In the genomic region with DNA sequence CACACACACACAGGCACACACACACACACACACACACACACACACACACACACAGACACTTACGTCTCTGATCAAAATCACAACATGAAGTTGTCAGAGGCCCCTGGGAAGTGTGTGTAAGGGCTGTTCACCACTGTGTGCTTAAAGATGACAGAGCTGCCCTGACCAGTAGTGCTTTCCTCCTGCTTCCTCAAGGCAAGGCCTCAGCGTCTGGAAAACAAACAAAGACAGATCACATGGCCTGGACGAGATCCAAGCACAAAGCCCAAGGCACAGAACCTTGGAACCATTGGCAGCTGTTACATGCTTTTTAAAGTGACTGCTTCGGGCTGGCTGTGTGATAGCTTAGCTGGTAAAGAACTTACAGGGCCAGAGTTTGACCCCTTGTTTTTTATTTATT, we compare ENCODE assay signal across 8 mouse cellular contexts. TPM values are rescaled to one million over a fixed set of nuclear protein-coding genes. Genes with fewer than 3 reads are reported as not detected.
A peak's percentile ranks its signal among the peaks of the same experiment; 100 is the strongest.
DNase-seq lines count a peak whose midpoint lies in the region; ATAC-seq and TF ChIP-seq lines count a peak whose summit lies in the region.

No protein-coding gene starts in this region.

- H3K4me1 ChIP-seq in liver, postnatal 0 days (ENCODE audit: insufficient read depth), result no peaks in the 10 kb centered on the region
- peaks cover 11% of the 10 kb centered on the region for H3K4me1 ChIP-seq in liver, embryonic 12.5 days
- H3K4me1 ChIP-seq in kidney, adult 2 months (ENCODE audit: control insufficient read depth, insufficient read depth, low read length), result peaks cover 17% of the 10 kb centered on the region
- peaks cover 17% of the 10 kb centered on the region; the same call in 1 of the 2 replicates for H3K4me1 ChIP-seq in lung, embryonic 16.5 days (replicated peaks; ENCODE audit: control insufficient read depth, insufficient read depth, low read length)

- no peak overlapping the region for H3K4me3 ChIP-seq in liver, postnatal 0 days (ENCODE audit: low read depth, low read length)
- H3K4me3 ChIP-seq in liver, embryonic 12.5 days, result no peak overlapping the region
- H3K4me3 ChIP-seq in kidney, adult 2 months (ENCODE audit: insufficient read depth, low read depth, low read length), result no peak overlapping the region
- no peak overlapping the region for H3K4me3 ChIP-seq in lung, embryonic 16.5 days (ENCODE audit: low read length)

- ATAC-seq in liver, postnatal 0 days, result no peak
- ATAC-seq in liver, embryonic 12.5 days, result no peak
- ATAC-seq in lung, embryonic 16.5 days (ENCODE audit: low read depth), result peak; percentile 92

- no peak for TF ChIP-seq CTCF in liver, postnatal 0 days (IDR thresholded peaks at IDR 0.05; ENCODE audit: low read depth)
- TF ChIP-seq CTCF in kidney, adult 2 months (conservative IDR thresholded peaks at IDR 0.05; ENCODE audit: insufficient read depth, insufficient read length, low read depth, low read length), result no peak

- WGBS in liver, postnatal 0 days (ENCODE audit: insufficient replicate concordance), result 45% methylated on average over 4 of the region's 4 CpGs
- 70% methylated on average over 4 of the region's 4 CpGs for WGBS in liver, embryonic 12.5 days (ENCODE audit: insufficient replicate concordance)
- WGBS in kidney, adult 2 months, result 11% methylated on average over 4 of the region's 4 CpGs
- WGBS in lung, embryonic 16.5 days, result 10% methylated on average over 4 of the region's 4 CpGs

- H3K4me2 ChIP-seq in liver, postnatal 0 days (ENCODE audit: low read depth, low read length), result no peak overlapping the region
- no peak overlapping the region for H3K4me2 ChIP-seq in liver, embryonic 12.5 days
- H3K4me2 ChIP-seq in lung, embryonic 16.5 days (ENCODE audit: low read depth, low read length), result no peak overlapping the region

- no peak for TF ChIP-seq EP300 in liver, postnatal 0 days (IDR thresholded peaks at IDR 0.05; ENCODE audit: low read depth)

- no peaks in the 10 kb centered on the region for H3K27me3 ChIP-seq in liver, postnatal 0 days (ENCODE audit: insufficient read depth, low read length)
- no peaks in the 10 kb centered on the region for H3K27me3 ChIP-seq in liver, embryonic 12.5 days (replicated peaks)
- H3K27me3 ChIP-seq in kidney, adult 2 months (replicated peaks; ENCODE audit: control insufficient read depth, insufficient read depth, low read length), result no peaks in the 10 kb centered on the region
- H3K27me3 ChIP-seq in lung, embryonic 16.5 days (ENCODE audit: control insufficient read depth, insufficient read depth, low read depth, low read length), result no peaks in the 10 kb centered on the region

- H3K9ac ChIP-seq in liver, postnatal 0 days (replicated peaks), result no peak overlapping the region
- H3K9ac ChIP-seq in liver, embryonic 12.5 days, result no peak overlapping the region
- H3K9ac ChIP-seq in lung, embryonic 16.5 days (ENCODE audit: low read length), result no peak overlapping the region

- no peaks in the 10 kb centered on the region for H3K9me3 ChIP-seq in liver, postnatal 0 days (ENCODE audit: low read length)
- no peaks in the 10 kb centered on the region for H3K9me3 ChIP-seq in liver, embryonic 12.5 days (replicated peaks)
- H3K9me3 ChIP-seq in lung, embryonic 16.5 days (ENCODE audit: control insufficient read depth, low read length), result no peaks in the 10 kb centered on the region

- DNase-seq in liver, postnatal 0 days, result peak; percentile 49
- DNase-seq in cerebellum, adult 11-12 months, result peak; percentile 37
- peak; percentile 32 to 62 for DNase-seq in gastrocnemius, postnatal 4 days (ENCODE audit: low spot score in 2 of 2)
- peak; percentile 97 for DNase-seq in kidney, adult 2 months
- DNase-seq in urinary bladder, postnatal 25 days (ENCODE audit: low spot score), result peak; percentile 55
- DNase-seq in thymus, postnatal 14 days, result no peak

- H3K36me3 ChIP-seq in liver, postnatal 0 days (replicated peaks; ENCODE audit: insufficient read depth, low read length), result peaks cover 17% of the 10 kb centered on the region
- peaks cover 36% of the 10 kb centered on the region for H3K36me3 ChIP-seq in liver, embryonic 12.5 days
- H3K36me3 ChIP-seq in kidney, adult 2 months (ENCODE audit: control insufficient read depth, insufficient read depth, low read length), result no peaks in the 10 kb centered on the region; the same call in 1 of the 2 replicates
- H3K36me3 ChIP-seq in lung, embryonic 16.5 days (ENCODE audit: control insufficient read depth, insufficient read depth, low read length), result no peaks in the 10 kb centered on the region

- no peak for TF ChIP-seq POLR2A in kidney, adult 2 months (IDR thresholded peaks at IDR 0.05; ENCODE audit: low read depth, low read length)

- no peak overlapping the region for H3K27ac ChIP-seq in liver, postnatal 0 days (ENCODE audit: low read depth)
- H3K27ac ChIP-seq in liver, embryonic 12.5 days, result no peak overlapping the region
- peak overlapping the region; percentile 70; the same call in 1 of the 2 replicates for H3K27ac ChIP-seq in kidney, adult 2 months (ENCODE audit: insufficient read depth, low read depth, low read length)
- peak overlapping the region; percentile 56 for H3K27ac ChIP-seq in lung, embryonic 16.5 days (ENCODE audit: low read length)

RNA-seq across cellular contexts. Expression of a gene that starts 31.5 kb away (rescaled TPM):
- polyA plus RNA-seq in liver, postnatal 0 days (2015; fragmentation: Nextera tagmentation; extraction: Ambion mirVana), result 0.16 and 0.19 TPM in 2 replicates
- 0.86 and 0.94 TPM in 2 replicates for polyA plus RNA-seq in liver, embryonic 12.5 days (2016; fragmentation: Nextera tagmentation; extraction: Ambion mirVana)
- not detected for total RNA-seq in gastrocnemius, postnatal 4 days (2021)
- polyA plus RNA-seq in kidney, adult 2 months (2012; rRNA removed), result 0.14 and 0.24 TPM in 2 replicates
- polyA plus RNA-seq in lung, embryonic 16.5 days (2015; fragmentation: Nextera tagmentation; extraction: Ambion mirVana), result 0.33 and 0.59 TPM in 2 replicates

RNA-seq across cellular contexts. Expression of a gene that starts 58.4 kb away (rescaled TPM):
- polyA plus RNA-seq in liver, postnatal 0 days (2015; fragmentation: Nextera tagmentation; extraction: Ambion mirVana), result 1.1 and 1.2 TPM in 2 replicates
- polyA plus RNA-seq in liver, embryonic 12.5 days (2016; fragmentation: Nextera tagmentation; extraction: Ambion mirVana), result 4.1 and 4.3 TPM in 2 replicates
- 10 to 100 TPM; 13.8 to 15.0 TPM for total RNA-seq in gastrocnemius, postnatal 4 days (2021)
- polyA plus RNA-seq in kidney, adult 2 months (2012; rRNA removed), result 29.9 and 30.6 TPM in 2 replicates
- 3.7 TPM in 2 replicates for polyA plus RNA-seq in lung, embryonic 16.5 days (2015; fragmentation: Nextera tagmentation; extraction: Ambion mirVana)

Comparison
In these comparisons a context has a peak if more than half of its experiments do, and no peak if none do; other contexts are left out.
1. H3K27ac ChIP-seq: peak in kidney, adult 2 months (single experiment) and lung, embryonic 16.5 days (single experiment); none in liver, postnatal 0 days (single experiment) and liver, embryonic 12.5 days (single experiment).